Mouse (Mus musculus) stomach, adult 2 months (tissue): ENCODE data around the gene Gm21994. TPM values are rescaled to one million over a fixed set of nuclear protein-coding genes. Genes with fewer than 3 reads are reported as not detected.

Experiments
- polyA plus RNA-seq: library from polyadenylated mRNA; depleted of rRNA; stranded (reverse); fragments of >200 nt; gene quantifications from 2 replicates; pipeline ENCODE4 v1.2.3, GENCODE M21; 2012; rRNA removed

Gm21994 gene
- polyA plus RNA-seq = not detected in 2 replicates

DNA sequence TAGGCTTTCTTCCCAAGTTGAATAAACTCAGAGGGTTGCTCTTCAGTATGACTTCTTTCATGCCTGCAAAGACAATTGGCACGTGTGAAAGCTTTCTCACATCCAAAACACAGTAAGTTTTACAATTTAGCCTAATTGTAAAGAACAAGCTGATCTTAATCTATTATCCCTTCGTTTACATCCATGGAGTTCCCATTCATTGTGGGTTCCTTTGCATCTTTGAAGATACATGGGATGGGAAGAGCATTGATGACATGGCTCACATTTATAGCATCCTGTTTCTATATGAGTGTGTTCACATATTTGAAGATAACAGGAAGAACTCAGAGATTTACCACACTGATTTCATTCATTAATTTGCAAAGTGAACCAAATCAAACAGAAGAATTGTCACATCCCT is at the start of gene Gm21994:
TSS of gene Gm21994 (minus strand) at position 101 of the 400 bp plus-strand sequence.

DNA sequence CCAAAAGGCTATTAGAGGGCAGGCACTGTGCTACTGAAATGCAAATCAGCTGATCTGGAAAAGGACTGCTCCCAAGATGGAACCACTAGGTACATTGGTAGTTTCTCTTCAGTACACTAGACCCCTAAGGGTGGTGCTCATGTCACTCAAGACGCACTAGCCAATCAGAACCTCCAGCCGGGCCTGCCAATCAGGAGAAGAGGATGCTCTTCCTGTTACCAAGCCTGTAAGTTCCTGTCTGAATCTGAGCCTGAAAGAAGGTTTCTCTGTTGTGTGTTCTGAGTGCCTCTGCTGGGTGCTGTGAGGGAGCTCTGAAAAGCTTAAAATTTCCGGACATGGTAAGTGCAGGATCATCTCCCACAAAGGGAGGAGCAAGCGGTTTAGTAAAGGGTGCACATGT is 1.9 kb upstream of the Gm21994 start, which contains the start of gene Gm14124:
TSS of gene Gm14124 (plus strand) at position 227 of the 400 bp plus-strand sequence.

DNA sequence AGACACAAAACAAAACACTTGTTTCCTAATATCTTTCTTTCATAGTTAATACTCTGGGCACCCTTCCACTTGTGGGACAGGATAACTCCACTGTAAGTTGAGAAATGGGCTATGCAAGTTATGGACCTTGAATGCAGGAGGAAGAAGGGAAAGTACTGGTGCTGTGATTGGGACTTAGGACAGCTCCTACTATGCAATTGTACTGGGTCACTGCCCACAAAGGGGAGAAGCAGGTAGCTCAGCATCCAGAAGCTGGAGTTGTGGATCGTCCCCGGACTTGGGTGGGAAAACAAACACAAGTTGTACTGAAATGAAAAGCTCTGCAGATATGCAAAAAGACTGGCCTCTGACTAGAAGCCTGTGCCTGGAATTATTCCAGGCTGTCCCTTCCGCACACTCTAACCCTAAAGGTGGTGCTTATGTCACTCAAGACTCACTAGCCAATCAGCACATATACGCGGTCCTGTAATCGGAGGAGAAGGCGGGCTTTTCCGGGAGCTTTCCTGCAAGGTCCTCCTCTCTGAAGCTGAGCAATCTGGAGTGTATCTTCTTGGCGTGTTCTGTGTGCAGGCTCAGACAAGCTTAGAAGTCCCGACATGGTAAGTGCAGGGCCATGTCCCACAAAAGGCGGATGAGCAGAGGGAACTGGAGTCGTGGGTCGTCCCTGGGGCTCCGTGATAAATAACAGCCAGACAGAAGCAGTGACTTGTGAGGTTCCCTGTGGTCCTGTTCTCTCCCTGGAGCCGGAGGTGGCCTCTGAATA is 37.6 kb downstream of the Gm21994 start, which contains the start of gene Zfp937:
TSS of gene Zfp937 (plus strand) at position 474 of the 763 bp plus-strand sequence.

Other genes with a start within 250 kb of the Gm21994 start
- gene Zfp120, start 118.9 kb downstream of the Gm21994 start, polyA plus RNA-seq = 0.16 and 0.73 TPM in 2 replicates
- not detected in 2 replicates for gene Gm10770, start 75.9 kb downstream of the Gm21994 start, polyA plus RNA-seq
- gene Gm14139, start 73.8 kb downstream of the Gm21994 start, polyA plus RNA-seq = not detected in 2 replicates
- gene Zfp937, start 37.5 kb downstream of the Gm21994 start, polyA plus RNA-seq = 0.02 TPM in 1 of 2 replicates, not detected in the other
- not detected in 2 replicates for gene Gm14124, start 1.9 kb upstream of the Gm21994 start, polyA plus RNA-seq
- not detected in 2 replicates for gene Gm10130, start 68.1 kb upstream of the Gm21994 start, polyA plus RNA-seq
- not detected in 2 replicates for gene 3300002I08Rik, start 107.2 kb upstream of the Gm21994 start, polyA plus RNA-seq
- not detected in 2 replicates for gene Zfp442, start 195.9 kb upstream of the Gm21994 start, polyA plus RNA-seq
- not detected in 2 replicates for gene Zfp345, start 229.5 kb upstream of the Gm21994 start, polyA plus RNA-seq